17 mouse cellular contexts compared by ENCODE assay signal in the genomic region with DNA sequence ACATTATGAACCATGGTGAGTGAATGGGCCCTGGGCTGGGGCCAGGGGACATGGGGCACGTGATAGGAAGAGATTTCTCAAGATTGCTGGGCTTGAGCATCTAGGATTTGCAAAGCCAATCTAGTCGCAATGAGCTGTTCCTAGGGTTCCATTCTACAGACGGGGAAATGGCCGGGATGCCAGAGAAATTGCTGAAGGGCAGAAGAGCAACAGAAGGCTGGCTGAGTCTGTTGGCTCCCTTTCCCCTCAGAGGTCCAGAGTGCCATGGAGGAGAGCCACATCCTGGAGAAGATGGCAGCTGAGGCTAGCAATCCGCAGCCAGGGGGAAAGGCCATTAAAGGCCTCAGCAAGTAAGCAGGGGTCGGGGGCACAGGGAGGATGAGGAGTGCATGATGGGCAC. TPM values are rescaled to one million over a fixed set of nuclear protein-coding genes. Genes with fewer than 3 reads are reported as not detected.
A peak's percentile ranks its signal among the peaks of the same experiment; 100 is the strongest.
DNase-seq lines count a peak whose midpoint lies in the region; ATAC-seq lines count a peak whose summit lies in the region.
"Had no signal": no experiment of that assay in that cellular context is flagged by ENCODE, and none has a peak within 500 bp of the region (broad histone marks: within the 10 kb centered on the region; RNA-seq: fewer than 3 reads in every experiment).

No protein-coding gene starts in this region.

- intact Hi-C loops in heart, postnatal 25 days (cut with DNase I), result no loop called here

- peak; percentile 68 for DNase-seq in cerebellum, adult 11 months
- peak; percentile 68 to 82 for DNase-seq in cerebellum, adult 18-20 months
- peak; percentile 86 for DNase-seq in cerebellum, adult 9-11 months
- peak; percentile 50 to 59 for DNase-seq in cerebellum, postnatal 36 days
- no peak for DNase-seq in heart, postnatal 25 days (ENCODE audit: low spot score)
- DNase-seq: adrenal gland, postnatal 10 days; gastrocnemius, postnatal 36 days; heart, adult 18-20 months; heart, postnatal 10 days; kidney, adult 18-20 months had no signal

- ATAC-seq in frontal cortex, adult (ENCODE audit: low TSS enrichment), result no peak
- ATAC-seq in granulocyte monocyte progenitor cell, adult 5-6 weeks (replicated peaks; ENCODE audit: poor library complexity, severe bottlenecking), result no peak
- ATAC-seq: forebrain, embryonic 13.5 days; hindbrain, postnatal 0 days had no signal

RNA-seq across cellular contexts. Expression of a gene that starts 2.5 kb away (rescaled TPM):
- not detected in 2 replicates for total RNA-seq in granulocyte monocyte progenitor cell, adult 5-6 weeks (2014; fragmentation: Nextera tagmentation)
- not detected in 2 replicates for total RNA-seq in granulocyte monocyte progenitor cell, adult 5-6 weeks (2017)
- total RNA-seq in heart, postnatal 25 days (2021), result not detected
- total RNA-seq: ES-E14; gastrocnemius, adult 8-10 months; gastrocnemius, postnatal 36 days; heart, adult 18-20 months; heart, postnatal 10 days; hematopoietic stem cell, adult 5-6 weeks; hindbrain, postnatal 0 days had no signal

RNA-seq across cellular contexts. Expression of a gene that starts 15.3 kb away (rescaled TPM):
- 1.4 TPM in 1 of 2 replicates, not detected in the other for total RNA-seq in granulocyte monocyte progenitor cell, adult 5-6 weeks (2014; fragmentation: Nextera tagmentation)
- not detected in 2 replicates for total RNA-seq in granulocyte monocyte progenitor cell, adult 5-6 weeks (2017)
- total RNA-seq in heart, postnatal 25 days (2021), result not detected
- total RNA-seq: adrenal gland, postnatal 10 days; ES-E14; gastrocnemius, adult 8-10 months; gastrocnemius, postnatal 36 days; heart, adult 18-20 months; heart, postnatal 10 days; hematopoietic stem cell, adult 5-6 weeks; hindbrain, postnatal 0 days had no signal

RNA-seq across cellular contexts. Expression of a gene that starts 27.9 kb away (rescaled TPM):
- total RNA-seq in granulocyte monocyte progenitor cell, adult 5-6 weeks (2014; fragmentation: Nextera tagmentation), result not detected in 2 replicates
- total RNA-seq in granulocyte monocyte progenitor cell, adult 5-6 weeks (2017), result not detected in 2 replicates
- total RNA-seq in heart, postnatal 25 days (2021), result not detected
- total RNA-seq: ES-E14; gastrocnemius, adult 8-10 months; gastrocnemius, postnatal 36 days; heart, adult 18-20 months; heart, postnatal 10 days; hematopoietic stem cell, adult 5-6 weeks had no signal

RNA-seq across cellular contexts. Expression of a gene that starts 31.8 kb away (rescaled TPM):
- total RNA-seq in granulocyte monocyte progenitor cell, adult 5-6 weeks (2014; fragmentation: Nextera tagmentation), result not detected in 2 replicates
- total RNA-seq in granulocyte monocyte progenitor cell, adult 5-6 weeks (2017), result not detected in 2 replicates
- not detected for total RNA-seq in heart, postnatal 25 days (2021)
- total RNA-seq: adrenal gland, postnatal 10 days; ES-E14; gastrocnemius, adult 8-10 months; gastrocnemius, postnatal 36 days; heart, adult 18-20 months; heart, postnatal 10 days; hematopoietic stem cell, adult 5-6 weeks; hindbrain, postnatal 0 days had no signal

RNA-seq across cellular contexts. Expression of a gene that starts 35.3 kb away (rescaled TPM):
- not detected in 2 replicates for total RNA-seq in granulocyte monocyte progenitor cell, adult 5-6 weeks (2014; fragmentation: Nextera tagmentation)
- total RNA-seq in granulocyte monocyte progenitor cell, adult 5-6 weeks (2017), result not detected in 2 replicates
- not detected for total RNA-seq in heart, postnatal 25 days (2021)
- total RNA-seq: adrenal gland, postnatal 10 days; ES-E14; gastrocnemius, adult 8-10 months; gastrocnemius, postnatal 36 days; heart, adult 18-20 months; heart, postnatal 10 days; hematopoietic stem cell, adult 5-6 weeks; hindbrain, postnatal 0 days had no signal
